Mouse (Mus musculus): Measurements from ENCODE around the gene Ces4a.
"Not testable (repeated sequence)": the region's sequence is repeated elsewhere in the genome, so short reads cannot be mapped to it uniquely, and the experiment has no call there.

The Ces4a gene

DNA sequence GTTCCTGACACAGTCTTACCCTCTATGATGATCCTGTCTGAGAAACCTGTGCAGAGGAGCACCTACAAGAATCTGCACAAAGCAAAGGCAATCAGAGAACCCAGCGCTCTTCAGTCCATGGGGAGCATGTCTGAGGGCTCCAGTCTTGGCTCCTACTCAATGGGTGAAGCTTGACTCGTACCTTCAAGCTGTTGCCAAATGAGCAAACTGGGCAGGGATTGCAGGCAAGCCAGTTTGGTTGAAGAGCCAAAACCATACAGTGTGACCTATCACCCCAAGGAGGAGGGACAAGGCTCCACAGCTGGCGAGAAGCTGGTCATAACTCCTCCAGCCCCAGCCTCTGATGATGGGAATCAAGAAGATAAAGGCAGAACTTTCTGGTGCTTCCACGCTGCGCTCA lies at the start of gene Ces4a:
Ces4a (plus strand) TSS at position 292 of the 400 bp plus-strand sequence.
- DNase-seq (ENCODE audit: extremely low spot score), result no peak

DNA sequence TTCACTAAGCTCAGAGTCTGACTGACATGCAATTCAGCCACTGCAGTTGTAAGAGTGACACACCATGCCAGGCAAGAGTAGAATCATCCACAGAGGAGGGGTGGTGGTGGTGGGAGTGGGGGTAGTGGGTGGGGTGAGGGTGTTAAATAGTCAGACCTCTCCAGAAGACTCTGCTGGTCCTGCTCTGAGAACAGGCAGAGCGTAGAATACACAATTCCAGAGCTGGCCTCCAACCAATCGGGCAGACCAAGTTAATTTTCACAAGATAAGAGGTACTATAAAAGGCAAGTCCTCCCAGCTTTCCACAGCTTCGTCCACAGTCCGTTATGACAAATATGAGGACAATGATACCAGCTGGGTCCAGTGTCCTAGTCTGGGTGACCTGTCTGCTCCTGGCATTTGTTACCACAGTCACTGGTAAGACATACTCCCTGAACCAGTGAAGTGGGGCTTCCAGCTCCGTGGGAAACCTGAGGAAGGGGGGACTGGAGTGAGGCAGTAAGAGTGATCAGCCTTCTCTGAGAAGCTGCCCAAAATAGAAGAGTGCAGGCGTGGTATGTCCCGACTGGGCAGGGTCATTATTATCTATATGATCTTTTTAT lies 48.0 kb upstream of the Ces4a start, which contains the start of gene Ces3b:
Ces3b (plus strand) TSS at position 305 of the 602 bp plus-strand sequence.
- no peak for DNase-seq (ENCODE audit: extremely low spot score)

DNA sequence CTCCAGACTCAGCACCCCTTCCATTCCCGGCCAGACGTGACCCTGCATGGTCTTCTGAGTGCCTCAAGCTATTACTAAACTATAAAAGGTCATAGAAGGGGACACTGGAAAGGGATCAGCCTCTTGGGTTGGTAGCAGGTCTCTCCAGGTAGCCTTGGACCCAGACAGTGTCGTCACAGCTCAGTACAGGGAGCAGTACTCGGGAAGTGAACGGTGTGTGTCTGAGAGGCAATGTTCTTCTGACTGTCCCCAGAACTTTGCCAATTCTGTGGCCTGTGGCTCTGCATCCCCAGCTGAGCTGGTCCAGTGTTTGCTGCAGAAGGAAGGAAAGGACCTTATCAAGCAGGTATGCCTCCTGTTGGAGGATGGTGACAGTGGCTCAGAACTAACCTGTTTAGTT lies 43.4 kb upstream of the Ces4a start:
- DNase-seq (ENCODE audit: extremely low spot score), result not testable (repeated sequence)

DNA sequence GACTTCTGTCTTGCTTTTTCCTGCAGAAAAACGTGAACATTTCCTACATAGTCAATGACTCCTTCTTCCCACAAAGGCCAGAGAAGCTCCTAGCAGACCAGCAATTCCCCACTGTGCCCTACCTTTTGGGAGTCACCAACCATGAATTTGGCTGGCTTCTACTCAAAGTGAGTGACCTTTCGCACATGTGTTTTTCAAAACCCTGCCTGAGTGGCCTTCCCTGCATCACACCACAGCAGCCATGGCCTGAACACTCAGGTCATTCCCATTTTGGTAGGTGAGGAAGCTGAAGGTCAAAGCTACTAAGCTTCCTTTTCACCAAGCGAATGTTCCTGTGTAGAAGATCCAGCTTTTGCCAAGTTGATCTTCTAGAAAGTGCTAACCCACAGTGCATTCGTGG lies 43.0 kb upstream of the Ces4a start:
- DNase-seq (ENCODE audit: extremely low spot score), result no peak

DNA sequence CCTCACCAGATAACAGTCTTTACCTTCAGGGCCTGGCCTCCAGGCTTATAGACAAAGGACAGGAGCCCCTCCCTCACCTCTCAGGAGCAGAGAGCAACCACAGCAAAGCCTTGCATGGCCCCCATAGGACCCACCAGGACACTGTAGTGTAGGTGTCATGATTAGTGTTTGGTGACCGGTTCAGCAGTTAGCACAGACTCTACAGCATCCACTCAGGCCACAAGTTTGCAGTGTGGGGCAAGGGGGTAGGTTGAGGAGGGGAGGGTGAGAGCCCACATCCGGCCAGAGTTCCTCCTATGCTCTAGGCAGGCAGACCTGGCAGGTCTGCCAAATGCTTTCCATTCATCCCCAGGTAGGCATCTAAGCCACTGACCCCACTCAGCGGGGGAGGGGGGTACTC lies 37.6 kb upstream of the Ces4a start:
- DNase-seq (ENCODE audit: extremely low spot score), result no peak

DNA sequence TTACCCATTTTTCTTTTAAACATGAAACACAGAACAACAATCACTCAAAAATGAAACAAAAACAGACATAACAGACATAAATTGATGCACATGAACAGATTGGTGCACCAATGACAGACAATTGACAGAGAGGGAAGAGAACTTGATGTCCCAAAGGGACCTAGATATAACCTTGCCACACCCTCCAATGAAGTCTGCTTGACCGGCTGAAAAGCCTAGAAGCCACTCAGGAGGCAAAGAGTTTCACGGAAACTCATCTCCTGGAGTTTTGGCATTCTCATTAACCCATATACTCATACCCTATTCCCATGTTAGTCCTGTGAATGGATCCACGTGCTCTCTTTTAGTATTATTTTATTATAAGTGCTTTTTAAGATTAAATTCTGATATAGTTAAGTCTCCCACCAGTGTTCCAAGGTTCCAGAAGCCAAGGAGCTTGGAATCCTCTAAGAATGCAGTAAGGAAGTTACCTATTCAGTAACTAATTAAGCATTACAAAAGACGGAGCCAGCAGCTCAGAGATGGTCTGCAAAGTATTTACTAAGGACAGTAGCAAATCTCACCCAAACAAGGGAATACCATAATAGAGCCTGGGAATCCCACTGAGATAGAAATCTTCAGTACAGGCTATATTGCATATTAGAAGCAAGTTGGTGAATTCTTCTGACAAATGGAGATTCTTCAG lies 29.4 kb upstream of the Ces4a start:
- not testable (repeated sequence) for DNase-seq (ENCODE audit: extremely low spot score)

DNA sequence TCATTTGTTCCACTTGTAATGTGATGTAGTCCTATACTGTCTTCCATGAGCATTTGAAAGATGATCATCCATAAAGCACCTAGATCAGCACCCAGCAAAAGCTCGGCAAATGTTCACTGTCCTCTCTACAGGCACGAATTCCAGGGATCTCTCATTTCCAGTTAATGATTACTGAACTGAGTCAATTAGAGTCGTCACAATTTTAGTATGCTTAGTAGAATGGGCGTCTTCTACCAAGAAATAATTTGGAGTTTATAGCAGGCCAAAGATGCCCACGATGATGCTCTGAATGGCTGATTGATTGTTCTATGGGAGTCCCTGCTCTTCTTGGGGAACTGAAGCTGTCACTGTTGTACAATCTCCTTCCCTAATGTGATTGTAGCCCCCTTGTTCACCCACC lies 27.9 kb upstream of the Ces4a start:
- DNase-seq (ENCODE audit: extremely low spot score), result not testable (repeated sequence)

DNA sequence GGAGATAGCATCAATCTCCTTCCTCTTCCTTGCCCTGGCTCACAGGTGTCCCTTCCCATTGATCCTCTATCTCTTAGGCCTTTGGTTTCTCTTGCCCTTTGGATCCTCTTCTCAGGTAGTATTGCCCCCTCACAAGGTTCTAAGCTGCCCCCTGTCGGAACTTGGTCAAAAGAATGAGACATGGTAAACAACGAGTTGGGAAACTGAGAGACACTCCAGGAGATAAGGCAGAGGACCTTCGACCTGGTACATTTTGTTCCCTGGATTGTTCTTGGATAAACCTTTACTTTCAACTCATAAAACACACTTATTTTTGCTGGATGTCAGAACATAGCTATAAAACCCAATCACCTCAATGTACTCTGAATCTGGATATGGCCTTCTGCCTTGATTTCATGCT lies 27.4 kb upstream of the Ces4a start:
- no peak for DNase-seq (ENCODE audit: extremely low spot score)

DNA sequence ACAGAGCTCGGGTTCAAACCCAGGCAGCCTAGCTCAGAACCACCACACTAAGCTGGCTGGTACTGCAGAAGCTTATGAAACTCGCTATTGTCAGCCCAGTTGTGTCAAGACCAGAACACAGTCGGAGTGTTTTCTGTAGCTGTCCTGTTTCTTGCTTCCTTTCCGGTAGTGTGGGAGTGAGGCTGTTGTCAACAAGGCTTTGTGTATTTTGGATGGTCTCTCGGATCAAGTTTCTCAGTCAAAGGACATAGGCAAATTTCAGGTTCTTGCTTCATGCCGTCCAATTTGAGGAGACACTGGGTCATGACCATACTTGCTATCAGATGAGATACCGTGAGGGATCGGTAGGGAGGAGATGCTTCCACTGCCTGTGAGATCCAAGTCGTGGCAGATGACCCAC lies 1.7 kb upstream of the Ces4a start:
- no peak for DNase-seq (ENCODE audit: extremely low spot score)

DNA sequence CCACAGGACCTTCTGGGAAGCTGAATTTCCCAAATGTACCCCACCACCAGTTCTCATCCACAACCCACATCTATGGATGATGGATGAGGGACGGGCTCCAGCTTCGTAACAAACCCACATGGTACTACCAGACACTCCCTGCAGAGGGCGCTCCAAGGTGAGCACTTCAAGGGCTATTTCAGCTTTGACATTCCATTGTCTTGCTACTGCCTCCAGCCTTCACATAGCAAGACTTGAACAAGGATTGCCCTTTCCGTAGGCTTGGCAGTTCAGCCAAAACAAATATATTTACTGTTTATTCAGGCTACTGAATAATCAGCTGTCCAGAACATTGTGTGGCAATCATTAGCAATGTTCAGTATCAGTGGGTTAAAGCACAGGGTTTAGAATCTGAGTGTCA lies 6.8 kb downstream of the Ces4a start:
- DNase-seq (ENCODE audit: extremely low spot score), result peak; percentile 39

DNA sequence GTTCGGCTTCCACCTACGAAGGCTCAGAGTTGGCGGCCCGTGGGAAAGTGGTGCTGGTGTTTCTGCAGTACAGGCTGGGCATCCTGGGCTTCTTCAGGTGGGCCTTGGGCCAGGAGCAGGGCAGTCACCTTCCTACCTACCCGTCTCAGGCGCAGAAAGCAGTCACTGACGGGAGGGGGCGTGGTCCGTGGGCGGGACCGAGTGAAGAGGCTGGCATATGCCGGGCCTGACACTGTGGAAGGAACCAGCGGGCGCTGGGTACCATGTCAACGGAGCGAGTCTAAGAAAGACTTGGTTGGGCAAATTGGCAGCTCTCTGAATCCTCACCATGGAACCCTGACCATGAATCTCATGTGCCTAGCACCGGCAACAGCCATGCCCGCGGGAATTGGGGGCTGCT lies 10.8 kb downstream of the Ces4a start:
- no peak for DNase-seq (ENCODE audit: extremely low spot score)

DNA sequence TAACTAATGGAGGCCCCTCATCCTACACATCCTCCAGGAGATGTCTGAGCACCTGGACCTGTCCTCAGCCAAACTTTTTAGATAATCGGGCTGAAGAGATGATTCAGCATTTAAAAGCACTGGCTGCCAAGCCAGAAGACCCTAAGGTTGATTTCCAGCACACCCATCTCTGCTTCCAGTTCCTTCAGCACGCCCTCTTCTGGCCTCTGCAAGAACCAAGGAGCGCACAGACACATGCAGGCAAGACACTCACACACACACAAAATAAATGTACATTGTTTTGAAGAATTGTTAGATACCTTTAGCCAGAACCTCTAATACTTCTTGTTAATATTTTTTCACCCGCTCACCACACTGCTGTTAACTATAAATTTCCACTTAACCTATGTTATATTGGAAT lies 20.1 kb downstream of the Ces4a start:
- no peak for DNase-seq (ENCODE audit: extremely low spot score)

DNA sequence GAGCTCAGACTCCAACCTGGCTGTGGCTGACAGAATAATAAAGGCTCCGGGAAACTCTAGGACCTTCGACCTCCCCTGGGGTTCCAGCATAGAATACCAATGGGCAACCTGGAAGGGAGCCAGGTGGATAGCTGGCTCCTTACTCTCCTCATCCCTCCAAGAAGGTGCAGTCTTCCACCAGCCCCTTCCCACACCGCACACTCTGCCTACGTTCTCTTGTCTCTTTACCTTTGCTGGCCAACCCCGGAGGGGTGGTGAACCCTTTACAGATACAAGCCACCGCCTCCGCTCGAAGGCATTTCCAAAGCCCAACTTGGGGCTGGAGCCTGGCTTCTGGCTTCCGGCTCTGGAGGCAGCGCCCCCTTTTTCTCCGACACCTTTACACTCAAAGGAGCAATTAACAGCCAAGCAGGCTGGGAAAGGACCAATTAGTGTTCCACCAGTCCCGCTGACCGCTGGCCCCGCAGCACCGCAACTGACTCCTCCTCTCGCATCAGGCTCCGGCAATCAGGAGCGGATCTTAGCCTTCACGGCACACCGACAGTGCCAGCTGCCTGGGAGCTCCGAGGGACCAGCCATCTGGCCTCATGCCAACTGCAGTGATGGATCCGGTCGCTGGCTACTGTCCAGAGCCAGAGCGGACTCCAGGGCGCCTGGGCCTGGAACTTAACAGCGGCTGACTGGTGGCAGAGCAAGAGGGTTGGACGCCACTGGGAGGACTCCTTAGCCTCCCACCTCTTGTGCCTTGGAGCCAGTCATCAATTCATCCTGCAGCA lies 21.2 kb downstream of the Ces4a start:
- DNase-seq (ENCODE audit: extremely low spot score), result peak; percentile 56

DNA sequence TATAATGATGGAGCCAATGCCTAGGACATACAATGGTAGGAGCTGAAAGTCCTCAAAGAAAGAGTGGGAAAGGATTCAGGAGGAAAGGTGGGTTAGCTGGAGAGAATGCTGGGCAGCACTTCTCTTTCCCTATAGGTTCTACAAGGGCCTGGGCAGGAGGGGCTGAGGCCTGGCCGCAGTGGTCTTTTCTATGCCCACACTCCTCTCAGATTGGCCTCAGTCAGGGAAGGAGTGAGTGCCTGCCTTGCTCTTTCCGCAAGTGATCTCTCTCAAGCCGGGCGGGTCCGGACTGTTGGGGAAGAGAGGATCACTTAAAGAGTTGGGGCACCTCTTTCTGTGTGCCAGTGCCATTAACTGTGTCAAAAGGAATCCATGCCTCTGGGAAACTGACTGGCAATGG lies 22.7 kb downstream of the Ces4a start:
- no peak for DNase-seq (ENCODE audit: extremely low spot score)

DNA sequence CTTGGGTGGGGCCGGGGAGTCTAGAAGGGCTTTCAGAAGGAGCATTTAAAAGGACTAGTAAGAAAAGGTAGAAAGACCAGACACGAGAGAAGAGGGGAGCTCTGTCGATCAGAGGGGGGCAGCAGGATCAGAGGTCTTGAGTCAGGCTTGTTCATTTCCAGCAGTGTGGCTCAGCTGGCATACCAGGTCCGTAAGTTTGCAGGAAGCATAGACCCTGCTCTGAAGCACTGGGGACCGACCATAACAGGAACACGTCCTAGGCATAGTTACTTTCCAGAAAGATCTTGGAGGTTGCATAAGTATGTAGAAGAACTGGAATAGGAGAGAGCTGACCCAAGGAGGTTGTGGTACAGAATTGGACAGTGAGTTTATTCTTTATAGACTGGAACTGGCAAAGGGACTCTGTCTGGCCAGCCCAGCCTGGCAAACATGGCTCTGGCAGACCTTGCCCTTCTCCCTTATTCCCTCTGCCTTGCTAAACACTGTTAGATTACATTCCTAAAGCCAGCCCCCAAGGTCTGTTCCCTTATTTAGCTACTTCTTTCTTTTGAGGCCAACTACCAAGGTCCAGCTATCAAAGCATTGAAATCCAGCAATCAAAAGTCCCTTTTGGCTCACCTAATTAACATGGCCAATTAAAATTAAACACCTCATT lies 23.6 kb downstream of the Ces4a start:
- no peak for DNase-seq (ENCODE audit: extremely low spot score)

DNA sequence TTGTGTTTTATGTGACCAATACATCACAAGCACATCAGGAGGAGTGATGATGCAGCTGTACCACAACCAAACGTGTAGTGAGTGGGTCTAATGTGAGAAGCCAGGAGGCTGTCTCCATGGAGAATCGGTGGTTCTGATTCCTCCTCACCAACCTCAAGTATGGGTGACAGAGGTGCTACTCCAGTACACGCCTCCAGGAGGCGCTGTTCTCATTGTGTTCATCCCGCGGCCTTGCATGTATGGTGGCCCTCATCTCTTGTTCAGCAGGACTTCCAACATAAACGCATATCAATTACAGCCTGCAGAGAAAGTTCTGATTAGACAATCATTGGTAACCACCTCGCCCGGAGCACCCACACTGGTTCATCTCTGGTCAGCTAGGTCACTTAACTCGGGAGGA lies 26.0 kb downstream of the Ces4a start:
- no peak for DNase-seq (ENCODE audit: extremely low spot score)

DNA sequence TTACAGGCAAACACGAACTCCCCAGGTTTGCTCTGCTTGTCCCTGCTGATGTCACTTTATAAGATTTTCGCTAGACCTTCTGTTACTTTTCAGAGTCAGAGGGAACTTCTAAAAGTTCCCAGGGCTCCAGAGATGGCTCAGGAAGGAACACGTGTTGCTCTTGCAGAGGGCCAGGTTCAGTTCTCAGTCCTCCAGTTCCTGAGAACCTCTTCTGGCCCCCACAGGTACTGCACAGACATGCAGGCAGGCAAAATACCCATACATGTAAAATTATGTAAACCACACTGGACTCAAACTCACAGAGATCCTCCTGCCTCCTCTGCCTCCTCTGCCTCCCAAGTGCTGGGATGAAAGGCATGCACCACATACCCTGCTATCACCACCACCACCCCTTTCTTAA lies 26.5 kb downstream of the Ces4a start:
- DNase-seq (ENCODE audit: extremely low spot score), result no peak

DNA sequence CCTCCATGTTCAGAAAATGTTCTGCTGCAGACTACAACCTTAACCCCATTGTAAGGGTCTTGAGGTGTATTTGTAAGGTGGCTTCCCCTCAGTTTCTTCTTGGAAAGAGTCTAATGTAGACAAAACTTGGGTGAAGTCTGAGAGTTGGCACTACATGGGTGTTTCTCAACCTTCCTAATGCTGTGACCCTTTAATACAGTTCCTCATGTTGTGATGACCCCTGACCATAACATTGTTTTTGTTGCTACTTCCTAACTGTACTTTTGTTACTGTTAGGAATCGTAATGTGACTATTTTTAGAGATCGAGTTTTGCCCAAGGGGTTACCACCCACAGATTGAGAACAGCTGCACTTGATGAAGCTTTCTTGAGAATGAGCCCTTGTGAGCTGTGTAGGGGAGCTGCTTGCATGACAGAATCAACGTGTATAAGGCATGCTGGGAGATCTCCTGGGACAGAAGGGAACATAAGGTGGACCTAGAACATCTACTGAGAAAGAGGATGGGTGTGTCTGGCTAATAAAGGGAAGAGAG lies 29.6 kb downstream of the Ces4a start:
- no peak for DNase-seq (ENCODE audit: extremely low spot score)

DNA sequence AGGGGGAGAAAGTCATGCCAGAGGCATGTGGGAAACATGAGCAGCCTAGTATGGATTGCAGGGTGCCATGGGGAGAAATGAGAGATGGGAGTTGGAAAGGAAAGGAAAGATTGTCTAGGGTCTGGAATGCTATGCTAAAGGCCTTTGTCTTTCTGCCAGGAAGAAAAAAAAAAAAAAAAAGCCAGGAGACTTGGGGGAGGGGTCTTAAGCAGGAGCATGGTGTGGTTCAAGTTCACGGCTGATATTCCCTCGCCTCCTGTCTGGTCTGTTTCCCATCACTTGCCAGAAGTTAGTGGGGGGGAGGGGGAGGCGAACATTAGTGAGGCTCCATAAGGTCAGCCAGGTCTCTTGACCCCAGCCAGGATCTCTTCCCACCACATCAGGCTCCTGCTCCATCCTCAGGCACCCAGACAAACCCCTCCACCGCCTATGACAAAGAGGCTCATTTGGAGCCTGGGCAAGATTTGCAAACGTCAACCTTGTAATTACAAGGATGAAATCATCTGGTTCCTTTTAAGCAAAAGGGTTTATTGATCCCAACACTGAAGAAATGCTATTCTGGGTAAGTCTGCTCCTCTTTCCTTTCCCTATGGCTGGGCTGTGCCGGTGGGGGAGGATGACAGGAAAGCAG lies 32.8 kb downstream of the Ces4a start:
- peak; percentile 28 for DNase-seq (ENCODE audit: extremely low spot score)

DNA sequence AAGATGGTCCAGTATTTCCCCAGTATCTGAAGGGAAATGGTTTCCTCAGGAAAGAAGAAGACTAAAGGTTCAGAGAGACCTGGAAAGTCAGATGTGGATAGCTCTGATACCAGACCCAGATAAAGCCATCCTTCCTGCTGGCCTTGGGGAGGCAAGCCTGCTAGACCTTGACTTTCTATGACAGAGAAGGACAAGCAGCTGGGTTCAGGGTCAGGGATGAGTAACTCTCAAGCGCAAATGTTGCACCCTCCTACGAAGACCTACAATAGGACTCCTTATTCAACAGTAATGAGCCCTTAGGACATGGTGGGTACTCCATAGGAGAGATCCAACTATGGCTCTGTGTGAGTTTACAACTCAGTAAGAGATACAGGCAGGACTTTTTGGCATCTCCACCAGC lies 33.6 kb downstream of the Ces4a start:
- no peak for DNase-seq (ENCODE audit: extremely low spot score)

DNA sequence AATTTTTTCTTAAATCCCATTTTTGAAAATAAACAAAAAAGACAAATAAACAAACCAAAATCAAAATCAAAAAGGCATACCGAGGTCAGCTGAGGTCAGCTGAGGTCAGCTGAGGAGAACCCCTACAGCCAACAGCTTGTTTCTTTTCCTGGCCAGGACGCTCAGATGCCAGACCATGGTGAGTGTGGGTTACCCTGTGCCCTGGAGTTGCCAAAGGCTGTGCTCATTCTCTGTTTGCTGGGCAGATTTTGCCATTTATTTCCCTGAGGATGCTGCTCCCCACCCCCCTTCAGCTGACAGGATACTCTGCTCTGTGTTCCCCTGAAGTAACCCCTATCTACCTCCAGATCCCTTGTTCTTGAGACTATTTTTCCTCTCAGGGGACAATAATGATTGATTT lies 35.5 kb downstream of the Ces4a start:
- DNase-seq (ENCODE audit: extremely low spot score), result no peak

DNA sequence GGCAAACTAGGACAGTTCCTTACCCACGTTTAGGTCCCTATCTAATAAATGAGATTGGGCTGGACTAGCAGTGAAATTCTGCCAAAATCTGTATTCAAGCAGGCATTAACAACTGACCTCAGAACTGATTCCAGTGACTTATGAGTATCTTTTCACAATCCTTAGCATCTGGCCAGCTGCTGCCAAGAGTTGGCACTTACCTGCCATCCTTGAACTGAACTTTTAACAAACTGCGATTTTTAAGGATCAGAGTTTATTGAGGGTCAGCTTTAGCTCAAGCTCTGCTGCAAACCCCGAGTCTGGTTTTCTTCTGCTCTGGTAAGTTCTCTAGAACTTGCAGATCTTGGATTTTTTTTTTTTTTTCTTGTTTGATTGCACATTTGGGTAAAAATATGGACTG lies 38.0 kb downstream of the Ces4a start:
- no peak for DNase-seq (ENCODE audit: extremely low spot score)

Measured in embryo, embryonic 9.5 days (tissue).